Mouse (Mus musculus) CH12.LX (cell line): ENCODE data around the gene Lce1d.

Experiments used
- CHD1 ChIP-seq: IDR thresholded peaks from 2 replicates; pipeline ENCODE4 v1.6.1; 2012; ENCODE audit warnings: low read depth, low read length, improper control_type of control experiment, inconsistent platforms
- CTCF ChIP-seq, 2 experiments: IDR thresholded peaks in 1 of 2; conservative IDR thresholded peaks in 1 of 2; 2 replicates each; pipeline ENCODE4 v1.5.1; 2011 to 2012; ENCODE audit warnings: low read depth in 2 of 2, low read length in 2 of 2, improper control_type of control experiment in 1 of 2, inconsistent platforms in 1 of 2, mild to moderate bottlenecking in 1 of 2, moderate library complexity in 1 of 2
- EP300 ChIP-seq: IDR thresholded peaks from 2 replicates; pipeline ENCODE4 v1.6.1; 2011; ENCODE audit warnings: low read length, improper control_type of control experiment
- HCFC1 ChIP-seq: IDR thresholded peaks from 2 replicates; pipeline ENCODE4 v1.6.1; 2012; ENCODE audit warnings: low read depth, mild to moderate bottlenecking, inconsistent platforms, low read length, improper control_type of control experiment
- MAFK ChIP-seq: IDR thresholded peaks from 2 replicates; pipeline ENCODE4 v1.6.1; 2011; ENCODE audit warnings: low read length, improper control_type of control experiment; ENCODE audit not compliant: insufficient replicate concordance
- MAX ChIP-seq: IDR thresholded peaks from 2 replicates; pipeline ENCODE4 v1.6.1; 2011; ENCODE audit warnings: low read length, improper control_type of control experiment
- MAZ ChIP-seq: IDR thresholded peaks from 2 replicates; pipeline ENCODE4 v1.6.1; 2012; ENCODE audit warnings: low read depth, mild to moderate bottlenecking, inconsistent platforms, low read length, improper control_type of control experiment, moderate library complexity
- NRF1 ChIP-seq: IDR thresholded peaks from 2 replicates; pipeline ENCODE4 v1.6.1; 2014; ENCODE audit warnings: low read depth, mild to moderate bottlenecking, inconsistent platforms, low read length, improper control_type of control experiment, moderate library complexity
- PAX5 ChIP-seq: IDR thresholded peaks from 2 replicates; pipeline ENCODE4 v1.6.1; 2012; ENCODE audit warnings: low read length, inconsistent platforms, mixed read lengths
- POLR2A ChIP-seq: IDR thresholded peaks from 2 replicates; pipeline ENCODE4 v1.6.1; 2011; ENCODE audit warnings: low read depth, mild to moderate bottlenecking, improper control_type of control experiment, low read length
- SMC3 ChIP-seq: IDR thresholded peaks from 2 replicates; pipeline ENCODE4 v1.6.1; 2011; ENCODE audit warnings: low read depth, low read length, improper control_type of control experiment
- TCF12 ChIP-seq: IDR thresholded peaks from 2 replicates; pipeline ENCODE4 v1.6.1; 2014; ENCODE audit warnings: low read depth, mild to moderate bottlenecking, inconsistent platforms, low read length, improper control_type of control experiment

- TF ChIP-seq CTCF (conservative IDR thresholded peaks at IDR 0.05 in 1 of 2, IDR thresholded peaks at IDR 0.05 in 1 of 2; ENCODE audit: low read depth in 2 of 2, low read length in 2 of 2) (no peak), HCFC1 (no peak), MAFK (no peak), MAZ (no peak), EP300 (no peak), CHD1 (no peak), PAX5 (no peak), SMC3 (no peak), TCF12 (no peak), NRF1 (no peak), POLR2A (no peak), MAX (no peak)
Measured at GRCm38 (mm10) chr3:92720250-92720649, 33.2 kb upstream of the Lce1d start, which contains the start of gene Lce1f.
